Comparison of ENCODE assay signal across 21 mouse cellular contexts in the genomic region with DNA sequence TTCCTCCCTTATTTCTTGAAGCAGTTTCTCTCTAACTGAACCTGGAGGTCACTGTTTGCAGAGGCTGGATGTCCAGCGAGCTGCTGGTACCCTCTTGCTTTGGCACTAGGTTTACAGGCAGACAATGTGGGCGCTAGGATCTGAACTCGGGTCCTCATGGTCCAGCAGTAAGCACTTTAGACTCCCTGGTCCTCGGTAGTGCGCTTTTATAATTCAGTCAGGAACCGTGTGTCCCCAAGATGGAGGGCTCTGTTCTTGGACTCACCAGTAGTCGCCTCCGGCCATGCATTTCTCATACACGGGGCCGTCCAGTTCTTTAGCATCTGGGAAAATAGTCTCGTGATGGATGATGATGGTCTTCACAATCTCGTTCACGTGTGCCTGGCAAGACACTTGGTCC.
A peak's percentile ranks its signal among the peaks of the same experiment; 100 is the strongest.
DNase-seq lines count a peak whose midpoint lies in the region; ATAC-seq lines count a peak whose summit lies in the region.
"Had no signal": no experiment of that assay in that cellular context is flagged by ENCODE, and none has a peak within 500 bp of the region (broad histone marks: within the 10 kb centered on the region; RNA-seq: fewer than 3 reads in every experiment).

No protein-coding gene starts in this region.

- no peak overlapping the region for H3K27ac ChIP-seq in midbrain, embryonic 11.5 days (ENCODE audit: low read depth, low read length)
- H3K27ac ChIP-seq in midbrain, embryonic 13.5 days = no peak overlapping the region
- H3K27ac ChIP-seq: embryonic facial prominence, embryonic 13.5 days; embryonic facial prominence, embryonic 15.5 days; forebrain, embryonic 10.5 days; forebrain, embryonic 13.5 days had no signal

- intact Hi-C loops in heart, postnatal 14 days (cut with DNase I) = no loop called here

- no peaks in the 10 kb centered on the region for H3K9me3 ChIP-seq in midbrain, embryonic 11.5 days (ENCODE audit: control insufficient read depth, low read length)
- H3K9me3 ChIP-seq in midbrain, embryonic 13.5 days = no peaks in the 10 kb centered on the region
- H3K9me3 ChIP-seq: embryonic facial prominence, embryonic 13.5 days; embryonic facial prominence, embryonic 15.5 days; forebrain, embryonic 10.5 days; forebrain, embryonic 13.5 days had no signal

- H3K36me3 ChIP-seq in midbrain, embryonic 11.5 days (ENCODE audit: control insufficient read depth, insufficient read depth, low read length) = 0 out of 2 replicates have a peak, but pooled peaks cover 4% of the 10 kb centered on the region
- peaks cover 56% of the 10 kb centered on the region for H3K36me3 ChIP-seq in midbrain, embryonic 13.5 days

- H3K27me3 ChIP-seq in midbrain, embryonic 11.5 days (ENCODE audit: control insufficient read depth, insufficient read depth, low read length) = no peaks in the 10 kb centered on the region
- H3K27me3 ChIP-seq in midbrain, embryonic 13.5 days = no peaks in the 10 kb centered on the region
- H3K27me3 ChIP-seq: embryonic facial prominence, embryonic 13.5 days; embryonic facial prominence, embryonic 15.5 days; forebrain, embryonic 13.5 days had no signal

- H3K4me1 ChIP-seq in midbrain, embryonic 11.5 days (ENCODE audit: control insufficient read depth, insufficient read depth, low read length) = peaks cover 2% of the 10 kb centered on the region; the same call in 1 of the 2 replicates
- peaks cover 10% of the 10 kb centered on the region for H3K4me1 ChIP-seq in midbrain, embryonic 13.5 days (replicated peaks)
- H3K4me1 ChIP-seq: embryonic facial prominence, embryonic 13.5 days; embryonic facial prominence, embryonic 15.5 days; forebrain, embryonic 13.5 days had no signal

- DNase-seq in heart, adult 11 months = peak; percentile 75
- DNase-seq in heart, postnatal 14 days = no peak
- peak; percentile 65 for DNase-seq in midbrain, embryonic 11.5 days (ENCODE audit: low spot score, missing footprints)
- no peak for DNase-seq in lung, postnatal 36 days
- DNase-seq: adrenal gland, adult 2 months; adrenal gland, postnatal 10 days; adrenal gland, postnatal 25 days; cerebellum, adult 11 months; cerebellum, adult 18-20 months; cerebellum, adult 8-10 months; cerebellum, adult 9-11 months; cerebellum, postnatal 14 days; cerebellum, postnatal 36 days; embryo, embryonic 11 days had no signal

- no peak overlapping the region for H3K9ac ChIP-seq in midbrain, embryonic 11.5 days (ENCODE audit: low read length)
- H3K9ac ChIP-seq in midbrain, embryonic 13.5 days (replicated peaks) = no peak overlapping the region
- H3K9ac ChIP-seq: embryonic facial prominence, embryonic 13.5 days; embryonic facial prominence, embryonic 15.5 days; forebrain, embryonic 13.5 days had no signal

- H3K4me2 ChIP-seq in midbrain, embryonic 11.5 days = no peak overlapping the region
- H3K4me2 ChIP-seq in midbrain, embryonic 13.5 days (replicated peaks) = no peak overlapping the region
- H3K4me2 ChIP-seq: embryonic facial prominence, embryonic 13.5 days; embryonic facial prominence, embryonic 15.5 days; forebrain, embryonic 13.5 days had no signal

- ATAC-seq in midbrain, embryonic 11.5 days (ENCODE audit: low FRiP score) = no peak
- no peak for ATAC-seq in midbrain, embryonic 13.5 days
- ATAC-seq: forebrain, embryonic 13.5 days; forebrain, embryonic 16.5 days had no signal

- 95% methylated on average over 13 of the region's 13 CpGs for WGBS in midbrain, embryonic 11.5 days
- 95% methylated on average over 13 of the region's 13 CpGs for WGBS in midbrain, embryonic 13.5 days

- H3K4me3 ChIP-seq in midbrain, embryonic 11.5 days (ENCODE audit: low read depth, low read length) = no peak overlapping the region
- H3K4me3 ChIP-seq in midbrain, embryonic 13.5 days (replicated peaks) = no peak overlapping the region
- H3K4me3 ChIP-seq: embryonic facial prominence, embryonic 13.5 days; embryonic facial prominence, embryonic 15.5 days; erythroblast, embryonic 14.5 days; forebrain, embryonic 10.5 days; forebrain, embryonic 13.5 days had no signal

Comparison
In these comparisons a context has a peak if more than half of its experiments do, and no peak if none do; other contexts are left out.
1. DNase-seq: peak in heart, adult 11 months (single experiment) and midbrain, embryonic 11.5 days (single experiment); none in heart, postnatal 14 days (0 of 2) and lung, postnatal 36 days (single experiment).